Mouse (Mus musculus): ENCODE measurements around the gene Ackr2. TPM values are rescaled to one million over a fixed set of nuclear protein-coding genes. Genes with fewer than 3 reads are reported as not detected.

Ackr2 gene
- 1.2 TPM for polyA plus RNA-seq (2014; fragmentation: Illumina TruSeq; extraction: RNeasy Lipid Tissue Mini Kit (QIAGEN cat#74804); ENCODE audit: low read depth, low replicate concordance)

GRCm38 (mm10) chr9:121898245-121898644, at the start of gene Ackr2:
Gene Ackr2, plus strand, starts transcription at chr9:121898355.

GRCm38 (mm10) chr9:121858153-121858488, 40.0 kb upstream of the Ackr2 start, which contains the start of gene Higd1a:
Gene Higd1a, minus strand, starts transcription at chr9:121858362.

GRCm38 (mm10) chr9:121916102-121916501, 17.9 kb downstream of the Ackr2 start, which contains the start of gene Cyp8b1:
Gene Cyp8b1, minus strand, starts transcription at chr9:121916305.

GRCm38 (mm10) chr9:121950418-121951113, 52.4 kb downstream of the Ackr2 start, which contains the start of gene Fam198a:
Gene Fam198a, plus strand, starts transcription at chr9:121950988.

Other genes with a start within 250 kb of the Ackr2 start
- 4.9 TPM for gene Sec22c, start 192.9 kb upstream of the Ackr2 start, polyA plus RNA-seq (2014; fragmentation: Illumina TruSeq; extraction: RNeasy Lipid Tissue Mini Kit (QIAGEN cat#74804); ENCODE audit: low read depth, low replicate concordance)
- 61.1 TPM for gene Ss18l2, start 188.0 kb upstream of the Ackr2 start, polyA plus RNA-seq (2014; fragmentation: Illumina TruSeq; extraction: RNeasy Lipid Tissue Mini Kit (QIAGEN cat#74804); ENCODE audit: low read depth, low replicate concordance)
- 45.9 TPM for gene Nktr, start 179.2 kb upstream of the Ackr2 start, polyA plus RNA-seq (2014; fragmentation: Illumina TruSeq; extraction: RNeasy Lipid Tissue Mini Kit (QIAGEN cat#74804); ENCODE audit: low read depth, low replicate concordance)
- not detected for gene Zfp651, start 139.0 kb upstream of the Ackr2 start, polyA plus RNA-seq (2014; fragmentation: Illumina TruSeq; extraction: RNeasy Lipid Tissue Mini Kit (QIAGEN cat#74804); ENCODE audit: low read depth, low replicate concordance)
- gene Klhl40, start 120.7 kb upstream of the Ackr2 start, polyA plus RNA-seq (2014; fragmentation: Illumina TruSeq; extraction: RNeasy Lipid Tissue Mini Kit (QIAGEN cat#74804); ENCODE audit: low read depth, low replicate concordance) = not detected
- gene Hhatl, start 105.8 kb upstream of the Ackr2 start, polyA plus RNA-seq (2014; fragmentation: Illumina TruSeq; extraction: RNeasy Lipid Tissue Mini Kit (QIAGEN cat#74804); ENCODE audit: low read depth, low replicate concordance) = not detected
- not detected for gene Ccdc13, start 58.9 kb upstream of the Ackr2 start, polyA plus RNA-seq (2014; fragmentation: Illumina TruSeq; extraction: RNeasy Lipid Tissue Mini Kit (QIAGEN cat#74804); ENCODE audit: low read depth, low replicate concordance)
- 68.1 TPM for gene Higd1a, start 40.0 kb upstream of the Ackr2 start, polyA plus RNA-seq (2014; fragmentation: Illumina TruSeq; extraction: RNeasy Lipid Tissue Mini Kit (QIAGEN cat#74804); ENCODE audit: low read depth, low replicate concordance)
- gene Cyp8b1, start 17.9 kb downstream of the Ackr2 start, polyA plus RNA-seq (2014; fragmentation: Illumina TruSeq; extraction: RNeasy Lipid Tissue Mini Kit (QIAGEN cat#74804); ENCODE audit: low read depth, low replicate concordance) = 22.0 TPM
- gene Fam198a, start 52.6 kb downstream of the Ackr2 start, polyA plus RNA-seq (2014; fragmentation: Illumina TruSeq; extraction: RNeasy Lipid Tissue Mini Kit (QIAGEN cat#74804); ENCODE audit: low read depth, low replicate concordance) = 3.1 TPM
- gene Pomgnt2, start 98.8 kb downstream of the Ackr2 start, polyA plus RNA-seq (2014; fragmentation: Illumina TruSeq; extraction: RNeasy Lipid Tissue Mini Kit (QIAGEN cat#74804); ENCODE audit: low read depth, low replicate concordance) = not detected
- gene Snrk, start 218.9 kb downstream of the Ackr2 start, polyA plus RNA-seq (2014; fragmentation: Illumina TruSeq; extraction: RNeasy Lipid Tissue Mini Kit (QIAGEN cat#74804); ENCODE audit: low read depth, low replicate concordance) = 39.6 TPM

Measured in liver, adult 10 weeks (tissue).